Mouse (Mus musculus) lung, postnatal 0 days (tissue): ENCODE results near the gene Agxt.

Source experiments
- CTCF ChIP-seq: IDR thresholded peaks from 2 replicates; pipeline ENCODE4 v1.5.1; 2016; ENCODE audit warnings: antibody characterized with exemption, mild to moderate bottlenecking
- EP300 ChIP-seq: IDR thresholded peaks from 2 replicates; pipeline ENCODE4 v1.6.1; 2016; ENCODE audit warnings: antibody characterized with exemption, mild to moderate bottlenecking, control low read depth

DNA sequence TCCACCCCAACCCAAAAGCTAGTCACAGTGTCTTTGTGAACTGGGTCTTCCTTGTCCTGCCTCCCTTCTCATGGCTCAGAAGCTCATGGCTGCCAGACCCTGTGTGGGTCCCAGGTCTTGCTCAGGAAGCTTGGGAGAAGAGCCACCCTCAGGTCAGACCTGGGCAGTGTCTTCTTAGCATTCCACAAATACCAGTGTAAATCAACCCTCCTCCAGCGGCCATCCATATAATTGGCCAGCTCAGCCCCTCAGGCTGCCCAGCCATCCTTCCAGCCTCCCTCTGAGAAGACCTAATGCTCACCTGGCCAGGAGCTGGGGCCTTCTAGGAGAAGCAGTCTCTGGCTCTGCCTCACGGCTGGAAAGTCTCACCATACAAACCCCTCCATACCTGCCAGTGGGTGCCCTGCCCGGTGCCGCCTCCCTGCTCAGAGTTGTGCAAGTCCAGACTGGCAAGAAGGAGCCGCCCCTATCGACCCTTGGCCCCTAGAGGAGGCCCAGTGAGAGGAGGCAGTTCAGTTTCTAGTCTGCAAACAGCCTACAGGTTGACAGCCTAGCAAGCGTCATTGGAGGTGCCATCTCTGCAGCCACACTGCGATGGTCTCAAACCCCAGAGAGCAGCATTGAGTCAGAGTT, 25.6 kb downstream of the Agxt start, which contains the start of gene 2310007B03Rik:
- no peak for TF ChIP-seq CTCF
- TF ChIP-seq EP300 = peak; percentile 29
